Mouse (Mus musculus): ENCODE measurements around the gene Plekhb2.

GRCm38 (mm10) chr1:34893331-34893730 lies 43.6 kb downstream of the Plekhb2 start:
- no peak for TF ChIP-seq CTCF (IDR thresholded peaks at IDR 0.05)
- no peak for TF ChIP-seq POLR2A (IDR thresholded peaks at IDR 0.05; ENCODE audit: insufficient read depth, low read depth, low read length)
- no peak for TF ChIP-seq EP300 (IDR thresholded peaks at IDR 0.05; ENCODE audit: insufficient read depth, low read depth, low read length)
